ENCODE assay signal across 19 mouse cellular contexts in the genomic region with DNA sequence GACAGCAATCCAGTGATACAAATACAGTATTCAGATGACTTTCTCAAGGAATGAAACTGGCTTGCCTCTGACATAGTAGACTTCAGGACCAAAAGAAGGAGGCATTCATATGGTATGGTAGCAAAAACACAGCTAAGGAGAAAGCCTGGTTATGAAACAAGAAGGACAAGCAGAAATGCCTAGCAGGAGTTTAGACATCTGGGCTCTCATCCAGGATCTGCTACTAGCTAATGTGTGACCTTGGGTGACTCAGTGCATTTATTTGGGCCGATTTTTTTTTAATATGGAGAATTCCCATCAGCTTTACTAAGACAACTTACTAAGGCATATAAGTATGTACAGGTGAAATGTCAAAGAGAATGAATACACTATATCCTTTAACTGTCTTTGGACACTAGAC.
DNase-seq lines count a peak whose midpoint lies in the region; ATAC-seq lines count a peak whose summit lies in the region.
"Had no signal": no experiment of that assay in that cellular context is flagged by ENCODE, and none has a peak within 500 bp of the region (broad histone marks: within the 10 kb centered on the region; RNA-seq: fewer than 3 reads in every experiment).

No protein-coding gene starts in this region.

- no peaks in the 10 kb centered on the region for H3K9me3 ChIP-seq in heart, embryonic 15.5 days (replicated peaks)
- no peaks in the 10 kb centered on the region for H3K9me3 ChIP-seq in kidney, embryonic 14.5 days (ENCODE audit: control insufficient read depth, low read length)
- H3K9me3 ChIP-seq: G1E; hindbrain, embryonic 10.5 days; liver, embryonic 12.5 days had no signal

- WGBS in heart, embryonic 15.5 days = 56% methylated on average over 1 of the region's 1 CpGs
- 58% methylated on average over 1 of the region's 1 CpGs for WGBS in kidney, embryonic 14.5 days

- H3K36me3 ChIP-seq in heart, embryonic 15.5 days = no peaks in the 10 kb centered on the region
- H3K36me3 ChIP-seq in kidney, embryonic 14.5 days (ENCODE audit: control insufficient read depth, insufficient read depth, low read length) = no peaks in the 10 kb centered on the region
- H3K36me3 ChIP-seq: G1E; hindbrain, embryonic 10.5 days; liver, embryonic 12.5 days had no signal

- H3K4me2 ChIP-seq in heart, embryonic 15.5 days = no peak overlapping the region
- no peak overlapping the region for H3K4me2 ChIP-seq in kidney, embryonic 14.5 days (replicated peaks; ENCODE audit: low read depth, low read length)
- H3K4me2 ChIP-seq: liver, embryonic 12.5 days had no signal

- H3K9ac ChIP-seq in heart, embryonic 15.5 days = no peak overlapping the region
- no peak overlapping the region for H3K9ac ChIP-seq in kidney, embryonic 14.5 days (ENCODE audit: low read depth, low read length)
- H3K9ac ChIP-seq: liver, embryonic 12.5 days had no signal

- no peak overlapping the region for H3K4me3 ChIP-seq in heart, embryonic 15.5 days
- no peak overlapping the region for H3K4me3 ChIP-seq in kidney, embryonic 14.5 days (ENCODE audit: low read length)
- H3K4me3 ChIP-seq: erythroblast, embryonic 14.5 days; heart, adult 2 months; hindbrain, embryonic 10.5 days; liver, embryonic 12.5 days; myocyte had no signal

- H3K27ac ChIP-seq in heart, embryonic 15.5 days = peak overlapping the region; percentile 22; the same call in 1 of the 2 replicates
- H3K27ac ChIP-seq in kidney, embryonic 14.5 days (ENCODE audit: low read depth, low read length) = no peak overlapping the region
- H3K27ac ChIP-seq: heart, adult 2 months; hindbrain, embryonic 10.5 days; liver, embryonic 12.5 days had no signal

- ATAC-seq in heart, embryonic 15.5 days (replicated peaks; ENCODE audit: insufficient number of reproducible peaks, insufficient read depth, low FRiP score, low read depth) = no peak
- ATAC-seq in kidney, embryonic 14.5 days (ENCODE audit: low FRiP score, low TSS enrichment) = no peak
- ATAC-seq: CD4-positive, CD25-positive, alpha-beta regulatory T cell, adult 4 months; forebrain, embryonic 16.5 days; liver, embryonic 12.5 days had no signal

- peaks cover 14% of the 10 kb centered on the region for H3K4me1 ChIP-seq in heart, embryonic 15.5 days (replicated peaks)
- H3K4me1 ChIP-seq in kidney, embryonic 14.5 days (ENCODE audit: control insufficient read depth, insufficient read depth, low read length) = 0 out of 2 replicates have a peak, but pooled peaks cover 3% of the 10 kb centered on the region
- H3K4me1 ChIP-seq: liver, embryonic 12.5 days had no signal

- DNase-seq in heart, postnatal 25 days (ENCODE audit: low spot score) = no peak
- DNase-seq in kidney, postnatal 25 days = peak; percentile 53 to 60
- peak; percentile 62 for DNase-seq in Muller cell, postnatal 12 days (ENCODE audit: inconsistent ontology term)
- peak; percentile 43 to 68 for DNase-seq in adrenal gland, postnatal 36 days
- DNase-seq in cerebellum, adult 9-11 months = no peak
- no peak for DNase-seq in gastrocnemius, adult 18-20 months (ENCODE audit: low spot score)
- DNase-seq: cerebellum, adult 11-12 months; heart, adult 2 months; midbrain, embryonic 14.5 days; thymus, postnatal 4 days had no signal

- H3K27me3 ChIP-seq in heart, embryonic 15.5 days = no peaks in the 10 kb centered on the region
- H3K27me3 ChIP-seq in kidney, embryonic 14.5 days (ENCODE audit: control insufficient read depth, insufficient read depth, low read length) = no peaks in the 10 kb centered on the region
- H3K27me3 ChIP-seq: liver, embryonic 12.5 days had no signal

- intact Hi-C loops in heart, postnatal 25 days (cut with DNase I) = no loop called here

Comparison
In these comparisons a context has a peak if more than half of its experiments do, and no peak if none do; other contexts are left out.
1. DNase-seq: peak in kidney, postnatal 25 days (2 of 2), Muller cell, postnatal 12 days (single experiment) and adrenal gland, postnatal 36 days (2 of 2); none in heart, postnatal 25 days (single experiment), cerebellum, adult 9-11 months (single experiment) and gastrocnemius, adult 18-20 months (single experiment).